Mouse (Mus musculus): ENCODE data around the gene Olr1. TPM values are rescaled to one million over a fixed set of nuclear protein-coding genes. Genes with fewer than 3 reads are reported as not detected.

The Olr1 gene
- total RNA-seq, 1 experiment = 0.45 TPM

DNA sequence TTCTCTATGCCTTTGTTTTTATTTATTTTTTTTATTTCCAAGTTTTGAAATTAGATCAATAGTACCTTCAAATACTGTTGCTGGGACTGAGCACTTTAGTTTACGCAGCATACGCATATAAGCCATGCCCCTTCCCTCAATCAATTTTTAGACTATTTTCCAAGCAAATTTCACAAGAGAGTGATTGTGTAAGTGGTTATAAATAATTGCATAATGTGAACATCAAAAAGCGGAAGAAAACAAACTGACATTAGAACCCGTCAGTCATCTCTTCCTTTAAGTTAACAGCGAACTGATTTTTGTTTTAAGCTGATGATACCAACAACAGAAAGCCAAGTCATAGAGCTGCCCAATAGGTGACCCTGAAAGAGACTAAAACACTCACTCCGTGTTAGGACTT, 35.6 kb downstream of the Olr1 start:
- no peaks in the 10 kb centered on the region for H3K36me3 ChIP-seq (ENCODE audit: control insufficient read depth, insufficient read depth, low read length, poor library complexity, severe bottlenecking)
- in situ Hi-C loops (cut with MboI; ENCODE audit: low sequenced_read_pairs in 2 of 2, unreplicated experiment in 2 of 2) = no loop called here
- no peak overlapping the region for H3K4me3 ChIP-seq (ENCODE audit: insufficient read depth in 1 of 2, low read depth in 1 of 2, low read length in 2 of 2, poor library complexity in 1 of 2, severe bottlenecking in 1 of 2)
- no peak overlapping the region for H3K9ac ChIP-seq (ENCODE audit: insufficient read depth, low read depth, low read length, poor library complexity, severe bottlenecking)
- no peak overlapping the region for H3K27ac ChIP-seq (ENCODE audit: insufficient read depth, low read depth, low read length, poor library complexity, severe bottlenecking)
- DNase-seq (ENCODE audit: low read depth, low spot score) = no peak
- H3K9me3 ChIP-seq (ENCODE audit: control insufficient read depth, insufficient read depth, low read depth, low read length) = no peaks in the 10 kb centered on the region
- no peaks in the 10 kb centered on the region for H3K4me1 ChIP-seq (ENCODE audit: control insufficient read depth in 2 of 2, insufficient read depth in 2 of 2, low read length in 2 of 2, poor library complexity in 1 of 2)
- TF ChIP-seq CHD2 (IDR thresholded peaks at IDR 0.05; ENCODE audit: low read depth, low read length) = no peak
- no peak for TF ChIP-seq HCFC1 (IDR thresholded peaks at IDR 0.05; ENCODE audit: borderline replicate concordance, insufficient read depth, low read length)
- TF ChIP-seq ZNF384 (IDR thresholded peaks at IDR 0.05; ENCODE audit: low read depth, low read length) = no peak
- TF ChIP-seq MAFK (IDR thresholded peaks at IDR 0.05; ENCODE audit: insufficient read depth, low read depth, low read length) = no peak
- TF ChIP-seq ZC3H11A (IDR thresholded peaks at IDR 0.05; ENCODE audit: borderline replicate concordance, low read depth, low read length) = no peak

- H3K9me3 ChIP-seq (ENCODE audit: control insufficient read depth, insufficient read depth, low read depth, low read length) = no peaks in the 10 kb centered on the region
- H3K36me3 ChIP-seq (ENCODE audit: control insufficient read depth, insufficient read depth, low read length, poor library complexity, severe bottlenecking) = no peaks in the 10 kb centered on the region
- H3K9ac ChIP-seq (ENCODE audit: insufficient read depth, low read depth, low read length, poor library complexity, severe bottlenecking) = no peak within 1 kb of the TSS
- TF ChIP-seq ZNF384 (IDR thresholded peaks at IDR 0.05; ENCODE audit: low read depth, low read length) (no peak), ZC3H11A (IDR thresholded peaks at IDR 0.05; ENCODE audit: borderline replicate concordance, low read depth, low read length) (no peak), HCFC1 (IDR thresholded peaks at IDR 0.05; ENCODE audit: borderline replicate concordance, insufficient read depth, low read length) (no peak), MAFK (IDR thresholded peaks at IDR 0.05; ENCODE audit: insufficient read depth, low read depth, low read length) (no peak)
- no peak within 1 kb of the TSS for H3K27ac ChIP-seq (ENCODE audit: insufficient read depth, low read depth, low read length, poor library complexity, severe bottlenecking)
- in situ Hi-C loops (cut with MboI; ENCODE audit: low sequenced_read_pairs in 2 of 2, unreplicated experiment in 2 of 2) = no loop called here
- no peak within 1 kb of the TSS for H3K4me3 ChIP-seq (ENCODE audit: insufficient read depth in 1 of 2, low read depth in 1 of 2, low read length in 2 of 2, poor library complexity in 1 of 2, severe bottlenecking in 1 of 2)
- no peaks in the 10 kb centered on the region for H3K4me1 ChIP-seq (ENCODE audit: control insufficient read depth in 2 of 2, insufficient read depth in 2 of 2, low read length in 2 of 2, poor library complexity in 1 of 2)
- DNase-seq (ENCODE audit: low read depth, low spot score) = no peak
Measured at GRCm38 (mm10) chr6:129451411-129452039, 55.4 kb downstream of the Olr1 start, which contains the start of gene Clec1a. Gene Clec1a, minus strand, starts transcription at chr6:129452000.

- Histone ChIP-seq H3K27ac (ENCODE audit: insufficient read depth, low read depth, low read length, poor library complexity, severe bottlenecking) (no peak overlapping the region), H3K4me1 (ENCODE audit: control insufficient read depth in 2 of 2, insufficient read depth in 2 of 2, low read length in 2 of 2, poor library complexity in 1 of 2) (no peaks in the 10 kb centered on the region), H3K36me3 (ENCODE audit: control insufficient read depth, insufficient read depth, low read length, poor library complexity, severe bottlenecking) (no peaks in the 10 kb centered on the region), H3K4me3 (ENCODE audit: insufficient read depth in 1 of 2, low read depth in 1 of 2, low read length in 2 of 2, poor library complexity in 1 of 2, severe bottlenecking in 1 of 2) (no peak overlapping the region), H3K9ac (ENCODE audit: insufficient read depth, low read depth, low read length, poor library complexity, severe bottlenecking) (no peak overlapping the region), H3K9me3 (ENCODE audit: control insufficient read depth, insufficient read depth, low read depth, low read length) (no peaks in the 10 kb centered on the region)
- no peak for DNase-seq (ENCODE audit: low read depth, low spot score)
- in situ Hi-C loops (cut with MboI; ENCODE audit: low sequenced_read_pairs in 2 of 2, unreplicated experiment in 2 of 2) = no loop called here
- TF ChIP-seq HCFC1 (IDR thresholded peaks at IDR 0.05; ENCODE audit: borderline replicate concordance, insufficient read depth, low read length) = no peak
- TF ChIP-seq MAFK (IDR thresholded peaks at IDR 0.05; ENCODE audit: insufficient read depth, low read depth, low read length) = no peak
- no peak for TF ChIP-seq ZC3H11A (IDR thresholded peaks at IDR 0.05; ENCODE audit: borderline replicate concordance, low read depth, low read length)
- no peak for TF ChIP-seq CHD2 (IDR thresholded peaks at IDR 0.05; ENCODE audit: low read depth, low read length)
- no peak for TF ChIP-seq ZNF384 (IDR thresholded peaks at IDR 0.05; ENCODE audit: low read depth, low read length)
Measured at GRCm38 (mm10) chr6:129449743-129450142, 57.2 kb downstream of the Olr1 start.

GRCm38 (mm10) chr6:129438033-129438432, 68.9 kb downstream of the Olr1 start:
- no peak for TF ChIP-seq MAFK (IDR thresholded peaks at IDR 0.05; ENCODE audit: insufficient read depth, low read depth, low read length)
- TF ChIP-seq HCFC1 (IDR thresholded peaks at IDR 0.05; ENCODE audit: borderline replicate concordance, insufficient read depth, low read length) = no peak
- TF ChIP-seq CHD2 (IDR thresholded peaks at IDR 0.05; ENCODE audit: low read depth, low read length) = no peak
- no peak for TF ChIP-seq ZC3H11A (IDR thresholded peaks at IDR 0.05; ENCODE audit: borderline replicate concordance, low read depth, low read length)
- TF ChIP-seq ZNF384 (IDR thresholded peaks at IDR 0.05; ENCODE audit: low read depth, low read length) = no peak

More at GRCm38 (mm10) chr6:129438033-129438432, 68.9 kb downstream of the Olr1 start:
- Histone ChIP-seq H3K36me3 (ENCODE audit: control insufficient read depth, insufficient read depth, low read length, poor library complexity, severe bottlenecking) (no peaks in the 10 kb centered on the region), H3K9me3 (ENCODE audit: control insufficient read depth, insufficient read depth, low read depth, low read length) (no peaks in the 10 kb centered on the region), H3K4me3 (ENCODE audit: insufficient read depth in 1 of 2, low read depth in 1 of 2, low read length in 2 of 2, poor library complexity in 1 of 2, severe bottlenecking in 1 of 2) (no peak overlapping the region), H3K9ac (ENCODE audit: insufficient read depth, low read depth, low read length, poor library complexity, severe bottlenecking) (no peak overlapping the region), H3K4me1 (ENCODE audit: control insufficient read depth in 2 of 2, insufficient read depth in 2 of 2, low read length in 2 of 2, poor library complexity in 1 of 2) (no peaks in the 10 kb centered on the region), H3K27ac (ENCODE audit: insufficient read depth, low read depth, low read length, poor library complexity, severe bottlenecking) (no peak overlapping the region)
- DNase-seq (ENCODE audit: low read depth, low spot score) = no peak
- in situ Hi-C loops (cut with MboI; ENCODE audit: low sequenced_read_pairs in 2 of 2, unreplicated experiment in 2 of 2) = no loop called here

Measured in ES-E14 (cell line).